Mouse (Mus musculus): ENCODE measurements around the gene Ccdc146.
"Not testable (repeated sequence)": the region's sequence is repeated elsewhere in the genome, so short reads cannot be mapped to it uniquely, and the experiment has no call there.

Ccdc146 gene

DNA sequence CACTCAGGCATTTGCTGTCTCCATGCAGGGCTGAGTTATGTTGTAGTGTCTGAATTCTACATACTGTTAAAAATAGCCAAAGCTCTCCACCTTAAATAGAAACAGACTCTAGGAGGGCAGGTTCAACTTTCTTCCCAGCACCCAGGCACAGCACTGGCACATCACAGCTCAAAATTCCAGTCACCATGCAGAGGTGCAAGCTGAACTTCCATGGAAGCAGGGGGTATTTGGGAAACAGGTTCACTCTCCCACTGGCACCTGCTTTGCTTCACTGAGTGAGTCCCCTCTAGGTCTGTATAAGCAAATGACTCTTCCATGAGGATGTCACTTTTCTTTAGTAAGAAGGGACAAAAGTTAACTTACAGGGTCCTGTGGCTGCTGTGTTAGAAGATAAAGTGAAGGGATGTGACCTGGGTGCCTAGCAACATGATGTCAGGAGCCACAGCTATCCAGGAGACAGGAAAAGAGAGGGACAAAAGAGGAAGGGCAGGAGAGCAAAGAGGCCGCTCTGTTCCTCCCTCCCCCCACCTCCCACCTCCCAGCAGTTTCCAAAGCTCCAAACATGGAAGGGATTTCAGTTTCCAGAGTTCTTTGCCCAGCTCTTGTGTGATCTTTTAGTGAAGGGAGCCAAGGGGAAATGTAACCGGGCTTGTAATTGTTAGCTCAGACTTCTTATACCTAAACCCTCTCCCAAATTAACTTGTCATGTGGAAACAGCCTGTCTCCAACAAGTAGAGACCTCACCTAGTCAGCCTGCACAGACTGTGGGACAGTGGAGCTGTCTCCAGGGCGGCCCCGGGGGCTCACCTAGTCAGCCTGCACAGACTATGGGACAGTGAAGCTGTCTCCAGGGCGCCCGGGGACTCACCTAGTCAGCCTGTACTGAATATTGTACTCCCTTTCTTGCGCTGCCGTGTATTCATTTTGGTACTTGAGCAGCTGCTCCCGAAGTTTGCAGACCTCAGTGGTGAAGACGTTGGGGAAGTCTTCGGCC is 94.5 kb downstream of the Ccdc146 start:
- no peak for DNase-seq (ENCODE audit: low spot score)

DNA sequence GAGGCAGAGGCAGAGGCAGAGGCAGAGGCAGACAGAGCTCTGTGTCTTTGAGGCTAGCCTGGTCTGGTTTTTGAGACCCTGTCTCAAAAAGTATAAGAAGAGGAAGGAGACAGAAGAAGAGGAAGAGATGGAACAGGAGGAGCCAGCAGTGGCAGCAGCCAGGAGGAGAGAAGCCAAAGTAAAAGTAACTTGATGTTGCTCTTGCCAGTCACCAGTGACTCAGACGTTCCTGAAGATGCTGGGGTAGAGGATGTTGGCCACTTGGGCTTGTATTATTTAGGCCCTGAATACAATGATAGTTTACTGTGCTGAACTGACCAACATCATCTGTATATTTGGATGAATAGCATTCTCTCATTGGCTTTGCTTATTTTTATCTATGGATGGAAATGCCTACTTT is 95.9 kb downstream of the Ccdc146 start:
- DNase-seq (ENCODE audit: low spot score): no peak

DNA sequence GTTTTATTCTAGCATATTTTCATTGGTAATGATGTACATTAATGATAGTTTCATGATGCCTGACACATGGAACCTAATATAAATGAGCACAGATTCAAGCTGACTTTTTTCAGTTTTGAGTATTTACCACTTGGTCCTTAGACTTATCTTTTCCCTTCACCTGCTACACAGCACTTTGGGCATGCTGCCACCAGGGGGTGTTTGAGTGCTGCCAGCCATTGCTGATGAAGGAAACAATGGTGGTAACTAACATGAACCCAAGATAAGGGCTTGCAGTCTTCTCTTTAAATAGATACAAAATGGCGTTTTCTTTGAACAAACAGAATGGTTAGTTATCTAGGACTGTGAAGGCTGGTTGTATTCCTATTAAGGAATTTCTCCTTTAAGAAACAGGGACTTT is 98.0 kb downstream of the Ccdc146 start:
- peak; percentile 33 for DNase-seq (ENCODE audit: low spot score)

DNA sequence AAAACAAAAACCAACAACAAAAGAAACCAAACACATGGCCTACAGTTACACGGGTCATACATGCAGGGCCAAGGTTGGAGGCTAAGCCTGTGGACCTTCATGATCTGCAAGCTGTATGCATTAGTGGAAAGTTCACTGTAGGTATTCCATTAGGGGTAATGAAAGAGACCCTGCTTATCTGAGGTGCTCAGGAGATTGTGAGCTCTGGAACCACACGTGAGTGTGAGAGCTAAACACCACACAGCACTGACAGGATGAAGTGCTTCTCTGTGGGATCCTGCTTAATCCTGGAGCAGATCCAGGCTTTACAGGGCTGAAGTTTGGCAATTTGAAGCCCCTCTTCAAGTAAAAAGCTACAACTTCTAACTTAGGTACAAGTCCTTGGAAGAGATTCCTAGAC is 104.3 kb downstream of the Ccdc146 start:
- DNase-seq (ENCODE audit: low spot score): no peak

DNA sequence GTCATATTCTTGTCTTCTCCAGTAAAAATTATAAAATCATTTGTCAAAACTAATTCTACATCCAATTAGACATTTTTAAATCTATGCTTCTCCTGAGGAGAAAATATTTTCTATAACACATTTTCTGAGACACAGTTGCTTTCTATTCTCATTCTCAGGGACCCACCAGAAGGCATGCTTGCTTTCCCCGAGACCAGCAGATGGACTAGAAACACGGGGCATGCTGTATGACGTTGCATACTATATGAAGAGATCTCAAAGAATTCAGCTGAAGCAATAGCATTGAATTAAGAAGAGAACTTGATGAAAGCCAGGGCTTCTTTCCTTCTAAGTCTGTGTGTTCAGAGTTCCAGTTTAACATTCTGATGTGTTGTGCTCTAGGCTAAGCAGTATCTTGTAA is 109.8 kb downstream of the Ccdc146 start:
- no peak for DNase-seq (ENCODE audit: low spot score)

DNA sequence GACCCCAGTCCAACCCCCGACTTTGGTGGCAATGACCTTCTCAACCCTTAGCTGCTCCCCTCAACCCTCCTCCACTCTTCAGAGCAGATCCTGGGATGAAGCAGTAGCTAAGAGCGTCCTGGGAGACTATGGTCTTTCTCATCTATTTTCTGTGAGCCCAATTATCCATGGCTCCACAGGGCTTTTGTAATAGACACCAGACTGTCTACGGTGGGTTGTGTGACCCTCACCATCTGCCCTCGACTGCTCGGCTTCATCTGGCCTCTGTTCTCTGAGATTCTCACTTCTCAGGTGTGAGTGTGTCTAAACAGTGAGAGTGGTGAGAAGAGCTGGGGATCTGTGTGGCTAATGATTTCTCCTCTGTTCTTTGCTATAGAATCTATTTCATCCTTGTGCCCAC is 117.3 kb downstream of the Ccdc146 start:
- no peak for DNase-seq (ENCODE audit: low spot score)

DNA sequence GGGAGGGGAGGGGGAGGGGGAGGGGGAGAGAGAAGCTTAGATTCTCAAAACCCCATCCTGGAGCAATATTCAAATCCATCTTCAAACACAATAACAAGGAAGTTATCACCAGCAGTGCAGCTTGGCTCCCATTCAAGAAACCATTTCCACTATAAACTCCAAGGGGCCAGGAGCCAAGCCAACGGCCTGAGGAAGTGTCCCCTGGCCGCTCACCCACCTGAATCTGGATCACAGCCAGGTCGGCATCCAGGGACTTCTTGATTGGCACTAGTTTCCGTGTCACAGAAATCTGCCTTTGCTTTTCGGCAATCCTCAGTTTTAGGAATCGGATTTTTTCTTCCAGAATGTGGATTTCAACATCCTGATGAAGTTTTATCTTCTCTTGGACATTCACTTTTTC is 123.5 kb downstream of the Ccdc146 start:
- peak; percentile 16 for DNase-seq (ENCODE audit: low spot score)

DNA sequence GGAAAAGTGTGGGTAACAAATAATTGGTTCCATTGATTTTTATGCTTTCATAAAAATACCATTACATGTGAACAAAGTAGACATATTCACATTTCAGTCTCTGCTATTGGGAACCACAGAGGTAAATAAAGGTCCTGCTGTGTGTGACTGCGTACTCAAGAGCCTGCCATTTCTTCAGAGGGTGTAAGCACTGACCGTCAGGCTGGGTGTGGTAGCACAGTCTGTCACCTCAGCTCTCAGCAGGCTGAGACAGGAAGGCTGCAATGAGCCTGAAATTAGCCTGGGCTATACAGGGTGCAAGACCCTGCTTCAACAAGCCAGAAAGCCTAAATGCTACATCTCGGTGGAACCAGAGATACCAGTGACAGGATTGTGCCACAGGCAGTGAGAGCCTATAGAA is 124.4 kb downstream of the Ccdc146 start:
- no peak for DNase-seq (ENCODE audit: low spot score)

DNA sequence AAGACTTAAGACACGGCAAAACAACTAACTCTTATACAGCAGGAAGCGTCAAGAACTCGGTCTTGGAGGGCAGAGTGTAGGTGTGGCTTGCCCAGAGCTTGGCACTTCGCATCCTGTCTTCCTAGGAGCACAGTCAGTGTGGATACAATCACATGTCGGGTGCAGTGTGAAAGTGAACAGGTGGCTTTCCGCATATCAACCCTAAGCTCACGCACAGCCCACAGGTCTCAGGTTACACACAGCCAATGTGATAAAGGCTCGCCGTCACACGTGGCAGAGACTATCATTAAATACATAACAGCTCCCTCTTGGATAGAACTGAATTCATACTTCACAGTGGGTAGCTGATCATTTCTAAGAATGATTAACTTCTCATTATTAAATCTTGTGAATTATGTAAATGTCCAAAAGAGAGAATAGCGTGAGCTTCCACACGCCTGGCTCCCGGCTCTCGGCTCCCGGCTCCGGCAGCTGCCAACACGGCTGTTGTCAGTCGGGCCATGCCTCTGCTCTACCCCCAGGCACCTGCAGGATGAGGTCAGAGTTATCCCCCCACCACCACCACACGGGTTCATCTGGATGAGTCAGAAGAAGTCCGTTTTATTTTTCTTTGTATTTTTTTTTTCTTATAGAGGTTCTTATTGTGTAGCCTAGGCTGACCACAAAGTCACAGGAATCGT is 125.3 kb downstream of the Ccdc146 start:
- no peak for DNase-seq (ENCODE audit: low spot score)

DNA sequence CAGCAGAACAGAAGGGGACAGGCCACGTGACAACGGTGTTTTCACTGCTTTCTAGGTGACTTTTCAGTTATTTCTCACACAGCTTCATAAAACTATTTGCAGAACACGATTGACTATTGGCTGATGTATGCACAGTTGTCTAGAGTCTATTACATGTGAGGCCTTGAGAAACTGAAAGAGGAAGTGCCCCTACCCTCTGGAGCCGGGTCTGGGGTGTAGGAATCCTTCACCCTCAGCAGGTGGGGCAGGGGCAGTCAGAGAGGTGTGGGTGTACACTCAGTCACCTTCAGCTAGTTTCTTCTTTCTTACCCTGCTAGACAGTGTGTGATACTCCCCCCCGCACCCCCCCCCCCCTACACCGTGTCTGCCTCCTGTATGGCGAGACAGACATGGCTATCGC is 128.8 kb downstream of the Ccdc146 start:
- DNase-seq (ENCODE audit: low spot score): no peak

DNA sequence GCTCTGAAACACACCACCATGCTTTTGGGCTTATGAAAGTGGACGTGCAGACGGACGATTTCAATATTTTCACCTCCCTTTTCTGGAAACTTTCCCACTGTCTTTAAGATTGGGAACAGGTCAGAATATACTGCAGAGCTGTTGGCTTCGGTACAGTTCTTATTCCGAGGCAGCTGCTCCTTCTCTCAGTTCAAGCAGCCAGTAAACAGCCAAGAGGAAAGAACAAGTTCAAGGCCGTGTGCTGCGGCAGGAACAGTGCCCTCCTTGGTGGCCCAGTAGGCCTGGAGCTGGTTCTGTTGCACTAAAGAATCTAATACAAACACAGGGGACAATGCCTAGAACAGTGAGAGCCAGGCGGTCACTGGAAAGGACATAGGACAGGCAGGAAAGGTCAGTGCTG is 133.9 kb downstream of the Ccdc146 start:
- no peak for DNase-seq (ENCODE audit: low spot score)

DNA sequence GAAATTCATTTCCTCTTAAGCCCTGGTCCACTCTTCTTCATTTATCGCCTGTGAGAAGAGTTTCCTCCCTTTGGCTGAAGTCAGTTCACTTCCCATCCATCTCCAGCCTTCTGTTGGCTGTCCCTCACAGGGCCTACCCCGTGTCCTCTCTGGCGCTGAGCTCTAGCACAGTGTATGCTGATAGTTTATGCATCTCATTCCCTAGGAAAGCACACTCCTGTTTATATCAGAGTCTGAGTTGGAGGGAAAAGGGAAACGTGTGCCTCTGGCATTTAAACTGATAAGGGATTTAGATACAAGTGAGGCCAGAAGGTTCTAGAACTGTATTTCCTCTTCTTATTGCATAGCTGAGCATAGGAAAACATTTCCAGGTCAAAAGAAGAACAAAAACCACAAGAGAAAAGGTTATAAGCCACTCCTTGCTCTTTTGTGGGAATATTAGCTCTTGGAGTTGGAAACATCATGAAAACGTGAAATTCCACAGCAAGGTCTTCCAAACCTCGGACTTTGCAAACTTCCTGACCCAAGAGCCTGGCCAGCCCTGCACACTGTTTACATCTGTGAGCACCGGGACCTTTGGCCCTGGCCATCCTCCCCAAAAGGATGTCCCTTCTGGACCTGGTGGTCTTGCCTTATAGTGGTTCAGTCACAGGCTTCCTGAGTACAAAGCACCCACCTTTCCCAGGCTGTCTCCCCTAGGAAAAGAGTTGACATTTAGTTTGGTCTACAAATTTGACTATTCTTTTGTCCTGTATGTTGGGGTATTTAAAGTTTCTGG is 135.6 kb downstream of the Ccdc146 start:
- DNase-seq (ENCODE audit: low spot score): no peak

DNA sequence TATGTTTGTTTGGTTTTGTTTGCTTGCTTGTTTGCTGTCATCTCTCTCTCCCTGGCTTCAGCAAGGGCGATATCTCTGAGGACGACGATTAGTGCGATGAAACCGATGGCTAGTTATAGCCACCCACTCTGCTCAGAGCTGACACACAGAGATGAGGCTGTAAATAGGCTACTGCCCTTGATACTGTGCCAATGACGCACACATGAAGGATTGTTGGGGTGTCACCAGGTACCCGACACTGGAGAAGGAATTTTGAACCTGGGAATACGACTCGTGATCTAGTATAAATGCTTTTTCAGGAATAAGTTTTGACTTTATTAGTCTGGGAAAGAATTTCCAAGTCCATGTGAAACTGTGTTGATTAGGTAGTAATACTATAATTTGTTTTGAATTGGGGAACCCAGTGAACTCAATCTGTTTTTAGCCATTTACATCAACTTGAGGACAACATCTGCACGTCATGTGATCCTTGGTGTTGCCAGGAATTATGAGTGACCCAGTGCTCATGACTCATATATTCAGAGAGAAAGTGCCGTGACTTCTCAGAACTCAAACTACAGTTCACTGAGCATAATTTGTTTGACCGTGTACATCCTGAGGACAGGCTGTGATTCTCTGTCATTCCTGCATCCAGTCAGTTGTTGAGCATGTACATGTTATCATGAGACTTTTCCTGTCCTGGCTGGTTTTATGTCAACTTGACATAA is 141.0 kb downstream of the Ccdc146 start:
- no peak for DNase-seq (ENCODE audit: low spot score)

DNA sequence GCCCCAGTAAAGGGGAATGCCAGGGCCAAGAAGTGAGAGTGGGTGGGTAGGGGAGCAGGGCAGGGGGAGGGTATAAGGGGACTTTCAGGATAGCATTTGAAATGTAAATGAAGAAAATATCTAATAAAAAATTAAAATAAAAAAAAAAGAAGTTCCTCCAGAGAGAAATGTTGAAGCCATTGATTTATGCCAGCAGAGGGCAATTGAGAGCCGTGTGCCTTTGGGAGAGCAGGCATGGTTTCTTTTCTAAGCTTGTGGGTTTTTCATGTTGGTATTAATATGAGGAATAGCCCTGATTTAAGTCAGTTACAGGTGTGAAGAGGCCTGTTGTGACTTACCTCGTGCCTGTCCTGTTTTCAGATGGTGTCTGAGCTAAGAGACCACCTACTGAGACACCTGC is 146.8 kb downstream of the Ccdc146 start:
- DNase-seq (ENCODE audit: low spot score): not testable (repeated sequence)

DNA sequence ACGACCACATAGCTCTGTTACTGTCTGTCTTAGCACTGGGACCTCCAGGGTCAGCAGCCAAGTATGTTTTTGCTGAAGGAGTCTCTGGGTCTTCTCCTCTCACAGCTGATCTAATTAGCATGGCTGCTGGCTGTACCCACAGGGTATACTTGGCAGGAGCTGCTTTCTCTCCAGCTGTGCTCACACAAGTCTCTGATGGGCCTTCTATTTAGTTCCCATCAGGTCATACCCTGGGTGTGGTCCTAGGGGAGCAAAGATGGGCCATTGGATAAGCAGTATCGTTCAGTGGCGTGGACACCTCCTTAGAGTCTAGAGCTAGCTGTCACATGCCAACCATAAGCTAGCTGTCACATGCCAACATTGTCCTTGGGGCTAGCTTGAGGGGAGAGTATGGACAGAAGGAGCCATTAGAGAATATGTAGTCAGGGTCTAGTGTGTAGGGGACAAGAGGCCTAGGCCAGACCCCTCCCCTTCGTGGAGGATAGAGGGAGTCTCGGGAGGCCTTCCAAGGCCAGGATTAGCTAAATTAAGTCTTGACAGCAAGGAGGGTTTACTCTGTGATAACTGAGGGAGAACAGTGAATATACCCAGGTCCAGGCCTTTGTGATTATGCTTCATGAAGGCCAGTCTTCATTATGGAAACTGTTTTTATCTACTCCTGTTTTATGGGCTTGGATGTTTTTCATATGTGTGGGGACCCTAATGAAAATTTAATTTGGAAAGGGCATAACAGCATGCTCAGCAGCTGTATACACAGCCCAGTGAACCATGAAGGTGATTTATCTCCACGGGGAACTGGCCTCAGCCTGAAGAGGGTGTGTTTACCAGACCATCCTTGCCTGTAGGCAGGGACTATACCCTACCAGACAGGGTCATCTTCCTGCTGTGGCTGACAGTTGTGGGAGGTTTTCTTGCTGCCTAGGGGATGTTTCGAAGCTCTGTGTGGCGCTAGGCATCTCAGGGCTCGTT is 152.8 kb downstream of the Ccdc146 start:
- DNase-seq (ENCODE audit: low spot score): no peak

DNA sequence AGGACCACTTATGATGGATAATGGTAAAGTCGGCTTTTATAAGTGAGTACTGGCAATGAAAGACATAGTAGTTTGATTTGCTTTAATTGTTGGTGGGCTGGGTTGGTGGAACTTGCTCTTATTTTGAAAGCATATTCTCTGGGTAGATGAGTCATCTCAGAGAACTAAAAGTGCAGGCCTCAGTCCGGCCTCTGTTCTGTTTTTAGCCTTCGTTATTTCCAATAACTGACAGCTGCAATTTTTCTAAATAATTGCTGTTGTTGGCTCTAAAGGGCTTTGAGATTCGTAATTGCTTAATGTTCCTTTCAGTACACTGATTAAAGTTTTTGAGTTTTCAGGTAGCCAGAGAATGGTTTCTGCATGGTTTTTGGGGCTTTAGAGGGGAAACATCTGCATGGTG is 153.7 kb downstream of the Ccdc146 start:
- DNase-seq (ENCODE audit: low spot score): no peak

DNA sequence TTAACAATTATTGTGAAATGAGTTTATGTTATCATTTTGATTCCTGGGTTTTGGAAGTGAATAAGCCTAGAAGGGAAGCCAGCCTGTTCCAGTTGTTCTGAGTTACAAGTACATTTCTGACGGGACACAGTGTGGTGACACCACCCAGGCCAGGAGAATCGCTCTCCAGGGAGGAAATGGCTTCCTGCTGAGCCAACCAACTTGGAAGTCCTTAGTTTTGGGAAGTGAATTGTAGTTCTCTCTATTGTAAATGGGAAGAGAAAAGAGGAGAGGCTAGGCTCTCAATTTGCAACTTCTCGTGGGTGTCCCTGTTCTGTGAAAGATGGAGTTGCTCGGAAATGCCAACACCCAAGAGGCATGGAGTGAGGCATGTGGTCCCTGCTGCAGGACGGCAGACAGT is 155.0 kb downstream of the Ccdc146 start:
- DNase-seq (ENCODE audit: low spot score): no peak

DNA sequence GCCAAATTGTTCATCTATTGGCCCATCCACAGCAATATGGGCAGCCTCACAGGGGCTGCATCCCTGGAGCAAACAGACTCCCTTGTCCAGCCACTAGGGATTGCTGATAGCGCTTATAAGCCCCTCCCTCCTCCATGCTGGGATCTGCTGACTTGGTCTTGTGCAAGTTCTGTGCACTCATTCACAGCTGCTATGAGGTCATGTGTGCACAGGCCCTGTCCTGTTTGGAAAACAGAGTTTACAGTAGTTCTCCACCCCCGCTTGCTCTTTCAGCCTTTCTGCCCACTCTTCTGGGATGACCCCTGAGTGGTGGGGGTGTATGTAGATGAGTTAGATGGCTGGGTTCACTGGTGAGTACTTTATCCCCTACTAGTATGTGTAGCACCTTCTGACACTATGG is 157.4 kb downstream of the Ccdc146 start:
- no peak for DNase-seq (ENCODE audit: low spot score)

DNA sequence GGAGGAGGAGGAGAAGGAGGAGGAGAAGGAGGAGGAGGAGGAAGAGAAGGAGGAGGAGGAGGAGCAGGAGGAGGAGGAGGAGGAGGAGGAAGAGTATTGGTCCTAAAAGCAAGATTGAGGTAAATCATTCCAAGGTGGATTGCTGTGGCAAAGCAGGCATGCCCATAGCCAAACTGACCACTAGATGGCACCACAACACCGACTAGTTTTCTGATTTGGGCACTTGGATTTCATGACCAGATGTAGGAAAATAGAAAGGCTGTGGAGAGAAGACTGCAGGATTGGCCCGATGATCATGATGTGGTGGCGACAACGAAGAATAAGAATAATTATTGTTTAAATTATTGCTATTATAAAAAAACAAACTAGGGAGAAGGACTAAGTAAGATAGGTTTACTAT is 159.4 kb downstream of the Ccdc146 start:
- peak; percentile 85 for DNase-seq (ENCODE audit: low spot score)

DNA sequence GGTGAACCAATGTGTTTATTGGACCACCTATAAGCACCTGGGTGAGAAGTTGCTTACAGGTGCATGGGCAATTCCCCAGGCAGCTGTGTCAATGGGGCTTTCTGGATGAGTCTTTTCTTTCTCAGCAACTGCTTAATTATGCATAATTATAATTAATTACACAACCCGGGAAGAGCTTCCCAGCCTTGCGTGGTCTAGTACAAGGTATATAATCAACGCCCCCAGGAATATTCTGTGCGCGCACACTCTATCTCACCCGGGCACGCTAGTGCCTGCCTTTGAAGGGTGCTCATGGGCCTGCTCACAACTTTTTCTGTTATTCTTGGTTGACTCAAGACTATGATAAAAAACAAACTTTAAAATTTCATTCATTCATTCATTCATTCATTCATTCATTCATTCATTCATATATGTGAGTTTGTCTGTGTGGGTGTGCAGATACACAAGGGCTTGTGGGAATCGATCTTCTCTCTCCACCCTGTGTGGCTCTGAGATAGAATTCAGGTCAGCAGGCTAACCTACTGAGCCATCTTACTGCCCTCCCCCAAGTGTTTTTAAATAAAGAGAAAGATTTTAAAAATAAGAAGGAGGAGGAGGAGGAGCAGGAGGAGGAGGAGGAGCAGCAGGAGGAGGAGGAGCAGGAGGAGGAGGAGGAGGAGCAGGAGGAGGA is 160.0 kb downstream of the Ccdc146 start:
- DNase-seq (ENCODE audit: low spot score): no peak
